Mouse (Mus musculus) erythroblast, embryonic 14.5 days (primary cell): Measurements from ENCODE around the gene Pdxp. TPM values are rescaled to one million over a fixed set of nuclear protein-coding genes. Genes with fewer than 3 reads are reported as not detected.
"Not testable (repeated sequence)": the region's sequence is repeated elsewhere in the genome, so short reads cannot be mapped to it uniquely, and the experiment has no call there.

Experiments
- H3K27me3 ChIP-seq: 2 replicates; pipeline ENCODE4 v1.6.1; 2012; ENCODE audit warnings: inconsistent platforms; ENCODE audit not compliant: control insufficient read depth
- H3K36me3 ChIP-seq: 2 replicates; pipeline ENCODE4 v1.6.1; 2012; ENCODE audit warnings: mild to moderate bottlenecking, inconsistent platforms; ENCODE audit not compliant: control insufficient read depth
- H3K4me1 ChIP-seq: 2 replicates; pipeline ENCODE4 v1.6.1; 2012; ENCODE audit warnings: inconsistent platforms; ENCODE audit not compliant: control insufficient read depth
- H3K4me3 ChIP-seq: replicated peaks from 2 replicates; pipeline ENCODE3; 2012; ENCODE audit warnings: moderate library complexity, mild to moderate bottlenecking, inconsistent platforms
- H3K9me3 ChIP-seq: 2 replicates; pipeline ENCODE4 v1.6.1; 2012; ENCODE audit warnings: low read length, inconsistent platforms, mixed read lengths; ENCODE audit not compliant: control insufficient read depth
- GATA1 ChIP-seq: IDR thresholded peaks from 2 replicates; pipeline ENCODE4 v1.6.1; 2012; ENCODE audit warnings: low read length, inconsistent platforms, mixed read lengths
- TAL1 ChIP-seq: IDR thresholded peaks from 3 replicates; pipeline ENCODE4 v1.6.1; 2012; ENCODE audit warnings: low read length, inconsistent platforms, mixed read lengths
- polyA plus RNA-seq: library from polyadenylated mRNA; stranded (reverse); fragments of >175 nt; gene quantifications from 2 replicates; pipeline ENCODE4 v1.2.3, GENCODE M21; 2012

The Pdxp gene
- polyA plus RNA-seq, 1 experiment: 2.1 TPM

GRCm38 (mm10) chr15:78876991-78877809 is 36.5 kb upstream of the Pdxp start, which contains the start of gene Gga1:
Gga1 (plus strand) TSS chr15:78877190.
- H3K27me3 ChIP-seq: no peaks in the 10 kb centered on the region
- no peaks in the 10 kb centered on the region for H3K9me3 ChIP-seq
- H3K36me3 ChIP-seq: peaks cover 27% of the 10 kb centered on the region
- H3K4me1 ChIP-seq: peaks cover 49% of the 10 kb centered on the region
- H3K4me3 ChIP-seq: peak within 1 kb of the TSS; percentile 77
- TF ChIP-seq TAL1: no peak
- no peak for TF ChIP-seq GATA1

GRCm38 (mm10) chr15:78877810-78878390 is 35.8 kb upstream of the Pdxp start:
- TF ChIP-seq GATA1 (no peak), TAL1 (no peak)
- Histone ChIP-seq H3K27me3 (no peaks in the 10 kb centered on the region), H3K36me3 (peaks cover 33% of the 10 kb centered on the region), H3K4me1 (peaks cover 46% of the 10 kb centered on the region), H3K4me3 (peak overlapping the region; percentile 77), H3K9me3 (no peaks in the 10 kb centered on the region)

GRCm38 (mm10) chr15:78878792-78879516 is 34.8 kb upstream of the Pdxp start:
- H3K36me3 ChIP-seq: peaks cover 44% of the 10 kb centered on the region
- H3K27me3 ChIP-seq, H3K4me3 ChIP-seq, H3K9me3 ChIP-seq: not testable (repeated sequence)
- peaks cover 45% of the 10 kb centered on the region for H3K4me1 ChIP-seq

GRCm38 (mm10) chr15:78880432-78880831 is 33.3 kb upstream of the Pdxp start:
- TF ChIP-seq GATA1: no peak
- TF ChIP-seq TAL1: no peak
- H3K36me3 ChIP-seq: peaks cover 56% of the 10 kb centered on the region
- no peak overlapping the region for H3K4me3 ChIP-seq
- H3K4me1 ChIP-seq: peaks cover 40% of the 10 kb centered on the region
- H3K27me3 ChIP-seq: no peaks in the 10 kb centered on the region
- H3K9me3 ChIP-seq: no peaks in the 10 kb centered on the region

- Histone ChIP-seq H3K4me1 (peaks cover 26% of the 10 kb centered on the region), H3K27me3 (no peaks in the 10 kb centered on the region), H3K9me3 (no peaks in the 10 kb centered on the region), H3K4me3 (no peak overlapping the region), H3K36me3 (peaks cover 68% of the 10 kb centered on the region)
- TF ChIP-seq TAL1 (no peak), GATA1 (no peak)
These were observed 31.9 kb upstream of the Pdxp start for GRCm38 (mm10) chr15:78881828-78882227.

GRCm38 (mm10) chr15:78889401-78889853 is 24.3 kb upstream of the Pdxp start:
- H3K27me3 ChIP-seq: no peaks in the 10 kb centered on the region
- no peak overlapping the region for H3K4me3 ChIP-seq
- no peak for TF ChIP-seq GATA1
- no peak for TF ChIP-seq TAL1
- peaks cover 51% of the 10 kb centered on the region for H3K4me1 ChIP-seq
- no peaks in the 10 kb centered on the region for H3K9me3 ChIP-seq
- H3K36me3 ChIP-seq: peaks cover 90% of the 10 kb centered on the region

- Histone ChIP-seq H3K4me1 (peaks cover 81% of the 10 kb centered on the region), H3K36me3 (peaks cover 75% of the 10 kb centered on the region), H3K27me3 (no peaks in the 10 kb centered on the region), H3K9me3 (no peaks in the 10 kb centered on the region), H3K4me3 (no peak overlapping the region)
- TF ChIP-seq GATA1 (no peak), TAL1 (no peak)
These were observed 21.3 kb upstream of the Pdxp start for GRCm38 (mm10) chr15:78892440-78892839.

GRCm38 (mm10) chr15:78894726-78895125 is 19.0 kb upstream of the Pdxp start:
- TF ChIP-seq TAL1 (no peak), GATA1 (no peak)
- Histone ChIP-seq H3K4me3 (no peak overlapping the region), H3K9me3 (no peaks in the 10 kb centered on the region), H3K27me3 (no peaks in the 10 kb centered on the region), H3K36me3 (peaks cover 54% of the 10 kb centered on the region), H3K4me1 (peaks cover 89% of the 10 kb centered on the region)

- peaks cover 96% of the 10 kb centered on the region for H3K4me1 ChIP-seq
- H3K9me3 ChIP-seq: no peaks in the 10 kb centered on the region
- H3K36me3 ChIP-seq: peaks cover 46% of the 10 kb centered on the region
- no peak overlapping the region for H3K4me3 ChIP-seq
- TF ChIP-seq TAL1 (no peak), GATA1 (no peak)
- H3K27me3 ChIP-seq: no peaks in the 10 kb centered on the region
These were observed 18.0 kb upstream of the Pdxp start for GRCm38 (mm10) chr15:78895741-78896140.
